Mouse (Mus musculus) lung, adult 2 months (tissue): Measurements from ENCODE around the gene Slc5a7.

Experiments
- CTCF ChIP-seq: fragments of 200-500 bp; IDR thresholded peaks from 2 replicates; pipeline ENCODE4 v1.5.1; 2011; ENCODE audit warnings: mild to moderate bottlenecking, low read length, control low read depth; ENCODE audit not compliant: insufficient read depth
- POLR2A ChIP-seq: fragments of 200-500 bp; IDR thresholded peaks from 2 replicates; pipeline ENCODE4 v1.6.1; 2011; ENCODE audit warnings: low read depth, mild to moderate bottlenecking, control low read depth, low read length, borderline replicate concordance; ENCODE audit errors: extremely low read depth

- no peak for TF ChIP-seq POLR2A
- no peak for TF ChIP-seq CTCF
Measured at GRCm38 (mm10) chr17:54239435-54239834, 59.4 kb downstream of the Slc5a7 start.
